Mouse (Mus musculus) cortical plate, adult 2 months (tissue): ENCODE measurements at regions not wholly inside any gene's neighbourhood (a gene's known extent, or its start where the extent isn't known, plus 50 kb on each side); places are given as distances from the start of the nearest gene placed in this dataset.
"Not testable (repeated sequence)": the region's sequence is repeated elsewhere in the genome, so short reads cannot be mapped to it uniquely, and the experiment has no call there.

Experiments
- H3K27ac ChIP-seq: fragments of 200-500 bp; 2 replicates; pipeline ENCODE4 v1.5.1; 2012; ENCODE audit warnings: low read length, control low read depth, inconsistent platforms; ENCODE audit not compliant: insufficient read depth
- H3K4me1 ChIP-seq: fragments of 200-500 bp; 2 replicates; pipeline ENCODE4 v1.6.1; 2011; ENCODE audit warnings: low read length; ENCODE audit not compliant: control insufficient read depth, insufficient read depth
- H3K4me3 ChIP-seq: fragments of 200-500 bp; 2 replicates; pipeline ENCODE4 v1.5.1; 2011; ENCODE audit warnings: mild to moderate bottlenecking, low read length, control low read depth; ENCODE audit not compliant: insufficient read depth
- CTCF ChIP-seq: fragments of 200-500 bp; IDR thresholded peaks from 2 replicates; pipeline ENCODE4 v1.5.1; 2011; ENCODE audit warnings: mild to moderate bottlenecking, control low read depth, low read length; ENCODE audit not compliant: insufficient read depth; ENCODE audit errors: extremely low read depth
- POLR2A ChIP-seq: fragments of 200-500 bp; IDR thresholded peaks from 2 replicates; pipeline ENCODE4 v1.6.1; 2011; ENCODE audit warnings: mild to moderate bottlenecking, low read length, control low read depth; ENCODE audit not compliant: insufficient read depth; ENCODE audit errors: extremely low read depth

DNA sequence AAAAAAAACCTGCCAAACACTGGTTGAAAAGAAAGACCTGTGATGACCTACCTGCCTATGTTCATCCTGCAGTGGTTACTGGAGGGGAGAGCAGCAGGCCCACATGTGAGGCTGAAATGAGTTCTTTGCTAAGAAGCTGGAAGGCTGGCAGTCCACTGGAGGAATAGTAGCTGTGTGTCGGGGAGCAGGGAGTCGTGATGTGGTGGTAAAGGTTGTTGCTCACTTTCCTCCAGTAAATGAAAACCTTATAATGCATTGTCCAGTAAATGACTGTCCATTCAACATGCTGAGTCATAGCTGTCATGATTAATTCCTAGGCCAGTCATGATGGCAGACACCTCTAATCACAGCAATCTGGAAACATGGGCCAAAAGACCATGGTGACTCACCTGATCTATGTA lies 169.9 kb upstream of the Frmd6 start:
- H3K27ac ChIP-seq, result no peak overlapping the region
- no peak for TF ChIP-seq CTCF
- TF ChIP-seq POLR2A, result no peak
- H3K4me1 ChIP-seq, result no peaks in the 10 kb centered on the region
- no peak overlapping the region for H3K4me3 ChIP-seq

DNA sequence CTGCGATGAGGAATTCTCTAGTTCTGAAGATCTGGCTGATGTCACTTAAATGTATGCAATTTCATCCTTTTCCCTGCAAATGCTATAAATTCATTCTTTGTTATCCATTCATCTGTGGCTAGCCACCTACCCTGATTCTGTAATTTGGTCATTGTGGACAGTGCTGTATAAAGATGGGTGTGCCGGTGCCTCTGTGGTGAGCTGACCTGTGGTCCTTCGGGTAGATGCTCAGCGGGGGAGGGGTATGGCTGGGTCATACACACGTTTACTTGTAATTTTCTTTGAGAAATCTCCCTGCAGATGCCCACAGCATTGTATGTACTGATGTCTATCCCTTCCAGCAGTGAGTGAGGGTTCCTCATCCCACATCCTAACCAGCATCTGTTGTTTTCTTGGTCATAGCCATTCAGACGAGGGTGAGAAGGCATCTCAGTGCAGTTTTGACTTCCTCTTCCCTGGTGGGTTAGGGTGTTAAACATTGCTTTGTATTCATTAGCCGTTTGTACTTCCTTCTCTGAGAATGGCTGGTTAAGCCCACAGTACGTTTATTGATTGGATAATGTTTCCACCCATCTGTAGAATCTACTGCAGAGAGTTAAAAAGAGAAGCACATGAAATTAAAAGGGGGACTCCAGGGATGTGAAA lies 169.3 kb upstream of the Frmd6 start:
- H3K27ac ChIP-seq, result no peak overlapping the region
- TF ChIP-seq POLR2A, result no peak
- no peak for TF ChIP-seq CTCF
- no peaks in the 10 kb centered on the region for H3K4me1 ChIP-seq
- no peak overlapping the region for H3K4me3 ChIP-seq

DNA sequence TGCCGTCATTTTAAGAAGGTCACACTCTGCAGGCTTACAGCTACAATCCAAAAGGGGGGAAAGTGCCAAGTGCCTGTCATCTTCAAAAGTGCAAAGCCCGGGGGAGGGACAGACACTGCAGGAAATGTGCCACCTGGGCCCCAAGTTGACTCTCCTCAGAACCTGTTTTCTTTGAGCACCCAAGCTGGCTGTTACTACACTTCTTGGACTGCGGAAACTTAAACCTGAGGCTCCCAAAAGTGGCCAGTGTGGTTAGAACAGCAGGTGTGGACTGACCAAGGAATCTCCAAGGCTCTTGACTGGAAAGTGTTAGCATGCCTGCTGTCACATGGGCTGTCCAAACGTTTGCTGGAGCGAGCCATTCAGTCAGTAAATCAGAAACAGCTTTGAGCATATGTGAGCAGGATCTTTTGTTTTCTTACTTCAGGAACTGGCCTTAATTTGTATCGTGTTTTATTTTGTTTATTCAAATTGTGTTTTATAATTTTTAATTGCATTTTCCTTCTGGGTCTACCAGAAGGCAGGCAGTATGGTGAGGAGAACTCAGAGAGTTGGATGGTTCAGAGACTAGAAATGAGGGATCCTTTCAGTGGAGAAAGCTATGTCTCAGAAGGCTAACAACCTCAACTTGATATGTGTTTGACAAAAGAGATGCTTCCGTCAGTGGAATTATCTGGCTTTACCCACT lies 168.4 kb upstream of the Frmd6 start:
- no peak overlapping the region for H3K4me3 ChIP-seq
- no peak overlapping the region for H3K27ac ChIP-seq
- H3K4me1 ChIP-seq, result no peaks in the 10 kb centered on the region
- TF ChIP-seq POLR2A (no peak), CTCF (no peak)

DNA sequence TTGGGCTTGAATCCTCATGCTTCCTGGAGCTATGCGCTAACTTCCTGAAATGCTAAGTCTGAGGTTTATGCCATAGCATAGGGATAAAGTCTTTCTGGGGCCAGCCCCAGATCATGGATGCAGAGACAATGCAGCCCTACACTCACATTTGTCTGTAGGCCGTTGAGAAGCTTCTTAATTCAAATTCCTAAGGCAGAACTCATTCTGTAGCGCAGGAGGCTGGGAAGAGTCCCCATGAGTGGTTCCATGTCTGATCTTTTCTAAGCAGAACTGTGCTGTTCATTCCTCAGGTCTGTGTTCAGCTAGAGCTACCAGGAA lies 167.9 kb upstream of the Frmd6 start:
- H3K27ac ChIP-seq, result no peak overlapping the region
- H3K4me1 ChIP-seq, result no peaks in the 10 kb centered on the region
- no peak overlapping the region for H3K4me3 ChIP-seq
- TF ChIP-seq POLR2A (no peak), CTCF (no peak)

DNA sequence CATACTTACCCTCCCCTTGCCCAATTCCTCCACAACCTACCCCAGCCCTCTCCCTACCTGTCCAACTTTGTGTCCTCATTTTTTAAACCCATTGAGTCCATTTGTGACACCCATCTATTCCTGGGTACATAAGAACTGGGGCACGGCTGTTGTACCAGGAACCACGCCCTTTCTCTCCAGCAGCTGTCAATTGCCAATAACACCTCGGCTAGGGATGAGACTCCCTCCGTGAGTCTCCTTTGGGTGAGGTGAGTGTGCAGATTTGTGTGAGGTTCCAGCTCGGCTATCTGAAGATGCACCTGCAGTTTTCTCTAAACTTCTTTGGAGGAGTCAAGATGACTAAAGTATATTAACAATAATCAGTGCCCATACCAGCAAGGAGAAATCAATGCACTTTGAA lies 167.2 kb upstream of the Frmd6 start:
- no peak overlapping the region for H3K27ac ChIP-seq
- H3K4me1 ChIP-seq, result no peaks in the 10 kb centered on the region
- TF ChIP-seq CTCF (no peak), POLR2A (no peak)
- H3K4me3 ChIP-seq, result no peak overlapping the region

DNA sequence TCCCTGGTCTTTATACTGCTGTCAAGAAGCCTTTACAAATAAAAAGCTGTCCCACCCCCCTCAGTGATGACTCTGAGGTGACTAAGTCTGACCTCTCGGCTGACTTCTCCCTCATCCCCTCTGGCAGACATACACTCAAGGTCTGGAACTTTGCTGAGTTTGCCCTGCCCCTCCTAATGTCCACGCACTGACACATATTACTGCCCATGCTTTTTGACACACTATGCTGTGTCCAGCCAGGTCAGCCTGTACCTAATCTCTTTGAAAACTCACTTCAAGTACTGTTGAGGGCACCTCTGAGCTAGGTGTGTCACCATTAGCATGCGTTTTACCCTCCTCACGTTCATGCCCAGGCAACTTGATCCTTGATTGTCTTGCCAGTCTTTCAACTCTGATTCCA lies 164.9 kb upstream of the Frmd6 start:
- Histone ChIP-seq H3K4me3 (no peak overlapping the region), H3K4me1 (no peaks in the 10 kb centered on the region), H3K27ac (no peak overlapping the region)
- TF ChIP-seq POLR2A (no peak), CTCF (no peak)

DNA sequence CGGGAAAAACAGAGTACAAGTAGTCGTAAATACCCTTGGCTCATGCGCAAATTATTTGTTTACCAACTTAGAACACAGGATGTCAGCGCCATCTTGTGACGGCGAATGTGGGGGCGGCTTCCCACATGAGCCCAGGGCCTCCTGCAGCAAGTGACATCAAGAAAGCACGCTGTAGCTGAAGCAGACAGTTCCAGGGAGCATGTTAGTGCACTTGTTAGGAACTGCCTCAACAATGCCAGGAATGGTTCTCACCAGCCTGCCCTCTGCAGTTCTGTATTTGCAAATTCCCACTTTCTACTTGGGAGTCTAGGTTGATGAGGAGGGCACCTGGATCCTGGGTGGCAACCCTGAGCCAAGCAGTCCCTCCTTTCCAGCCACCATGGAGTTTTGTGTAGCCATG lies 157.2 kb upstream of the Frmd6 start:
- H3K4me3 ChIP-seq, H3K27ac ChIP-seq, H3K4me1 ChIP-seq: not testable (repeated sequence)

DNA sequence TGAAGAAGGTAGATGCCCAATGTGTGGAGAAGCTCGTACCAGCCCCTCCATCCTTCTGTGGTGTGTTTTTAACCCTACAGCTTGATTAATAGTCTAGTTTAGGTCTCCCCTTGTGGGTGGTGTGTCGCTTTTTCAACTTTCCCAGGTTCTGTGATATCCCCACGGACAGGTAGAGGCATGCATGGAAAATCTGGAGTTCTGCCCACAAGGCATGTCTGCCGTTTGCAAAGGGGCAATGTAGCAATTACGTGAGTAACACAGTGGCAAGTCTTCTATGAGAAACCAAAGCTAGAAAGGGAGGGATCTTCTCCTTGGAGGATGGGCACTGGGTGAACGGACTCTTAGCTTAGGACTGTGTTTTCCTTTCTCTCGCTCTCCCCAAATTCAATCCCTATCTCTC lies 153.2 kb upstream of the Frmd6 start:
- Histone ChIP-seq H3K4me1 (0 out of 2 replicates have a peak, but pooled peaks cover 1% of the 10 kb centered on the region), H3K27ac (no peak overlapping the region), H3K4me3 (no peak overlapping the region)
- TF ChIP-seq CTCF, result no peak
- no peak for TF ChIP-seq POLR2A

DNA sequence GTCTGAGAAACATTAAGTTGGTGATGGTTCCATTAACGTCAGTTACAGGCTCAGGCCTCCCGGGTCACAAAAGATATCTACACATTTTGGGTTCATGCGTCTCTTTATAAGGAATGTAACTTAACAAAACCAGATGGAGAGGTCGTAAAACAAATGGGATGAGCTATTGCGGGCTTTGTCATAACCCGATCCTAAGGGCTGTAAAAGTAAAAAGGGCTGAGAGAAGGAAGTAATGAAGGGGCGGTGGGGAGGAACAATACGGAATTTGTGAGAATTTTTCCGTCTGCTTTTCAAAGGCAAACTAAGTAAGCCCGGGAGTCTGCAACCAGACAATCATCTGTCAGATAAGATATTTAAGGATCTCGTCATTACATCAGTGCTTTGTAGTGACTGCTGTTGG lies 152.1 kb upstream of the Frmd6 start:
- Histone ChIP-seq H3K27ac (no peak overlapping the region), H3K4me1 (0 out of 2 replicates have a peak, but pooled peaks cover 1% of the 10 kb centered on the region), H3K4me3 (no peak overlapping the region)
- TF ChIP-seq CTCF (no peak), POLR2A (no peak)

DNA sequence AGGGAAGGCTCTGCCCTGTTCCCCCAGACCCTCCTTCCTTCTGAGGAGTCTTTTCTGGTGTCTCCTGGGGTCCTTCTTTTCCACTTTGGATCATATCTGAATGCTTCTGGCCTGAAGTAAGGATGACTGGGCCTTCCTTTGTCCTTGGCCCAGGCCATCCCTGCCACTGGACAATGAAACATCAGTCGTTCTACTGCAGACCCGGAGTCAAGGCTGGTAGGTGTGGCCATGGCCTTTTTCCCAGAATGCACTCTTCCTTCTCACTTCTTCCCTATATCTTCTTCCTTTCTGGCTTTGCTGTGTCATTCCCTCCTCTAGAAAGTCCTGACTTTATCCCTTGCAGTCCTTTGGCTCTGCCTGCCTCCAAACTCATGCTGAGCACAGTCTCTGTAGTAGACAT lies 151.2 kb upstream of the Frmd6 start:
- Histone ChIP-seq H3K4me3 (no peak overlapping the region), H3K4me1 (0 out of 2 replicates have a peak, but pooled peaks cover 1% of the 10 kb centered on the region), H3K27ac (no peak overlapping the region)
- TF ChIP-seq CTCF (no peak), POLR2A (no peak)

DNA sequence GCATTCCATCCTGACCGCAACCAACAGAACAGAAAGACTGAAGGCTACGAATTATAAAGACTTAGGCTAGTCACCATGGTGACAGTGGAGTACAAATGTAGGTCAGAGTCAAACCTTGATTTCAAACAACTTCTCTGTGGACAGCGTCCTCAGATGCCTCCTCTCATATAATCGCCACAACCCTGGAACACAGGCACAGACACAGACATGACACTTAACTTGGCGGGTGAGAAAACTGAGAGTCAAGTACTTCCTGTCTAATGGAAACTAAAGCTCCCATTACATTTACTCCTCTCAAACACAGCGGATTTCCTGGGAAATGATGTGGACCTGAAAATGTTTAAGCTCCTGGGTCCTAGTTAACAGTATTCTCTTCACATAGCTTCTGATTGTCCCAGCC lies 149.5 kb upstream of the Frmd6 start:
- no peak overlapping the region for H3K4me3 ChIP-seq
- H3K4me1 ChIP-seq, result 0 out of 2 replicates have a peak, but pooled peaks cover 1% of the 10 kb centered on the region
- TF ChIP-seq POLR2A, result no peak
- no peak for TF ChIP-seq CTCF
- H3K27ac ChIP-seq, result no peak overlapping the region
